Mouse (Mus musculus) heart, adult 2 months (tissue): Measurements from ENCODE around the gene Usp22. TPM values are rescaled to one million over a fixed set of nuclear protein-coding genes. Genes with fewer than 3 reads are reported as not detected.
"Not testable (repeated sequence)": the region's sequence is repeated elsewhere in the genome, so short reads cannot be mapped to it uniquely, and the experiment has no call there.

Experiments used
- DNase-seq, 2 experiments: peaks; one replicate each; pipeline ENCODE4 v3.0.0; 2021
- H3K27ac ChIP-seq: fragments of 200-600 bp; 2 replicates; pipeline ENCODE4 v1.8.1; 2022
- H3K27me3 ChIP-seq: fragments of 200-500 bp; 2 replicates; pipeline ENCODE4 v1.6.1; 2012; ENCODE audit warnings: mild to moderate bottlenecking, low read length, inconsistent platforms, mixed read lengths; ENCODE audit not compliant: control insufficient read depth, insufficient read depth
- H3K36me3 ChIP-seq: fragments of 200-500 bp; 2 replicates; pipeline ENCODE4 v1.6.1; 2012; ENCODE audit warnings: low read length, inconsistent platforms; ENCODE audit not compliant: control insufficient read depth, insufficient read depth
- H3K4me1 ChIP-seq: fragments of 200-500 bp; 2 replicates; pipeline ENCODE4 v1.6.1; 2011; ENCODE audit warnings: low read length; ENCODE audit not compliant: control insufficient read depth, insufficient read depth
- H3K4me3 ChIP-seq: fragments of 200-600 bp; 2 replicates; pipeline ENCODE4 v1.8.1; 2022
- H3K79me2 ChIP-seq: fragments of 200-500 bp; replicated peaks from 2 replicates; pipeline ENCODE4 v1.6.1; 2012; ENCODE audit warnings: mild to moderate bottlenecking, inconsistent platforms, low read length, moderate library complexity, mixed read lengths; ENCODE audit not compliant: control insufficient read depth, insufficient read depth
- H3K9ac ChIP-seq: fragments of 200-500 bp; 2 replicates; pipeline ENCODE4 v1.6.1; 2012; ENCODE audit warnings: low read depth, mild to moderate bottlenecking, control low read depth, inconsistent platforms, low read length, mixed read lengths
- CTCF ChIP-seq: fragments of 200-600 bp; IDR thresholded peaks from 2 replicates; pipeline ENCODE4 v1.8.1; 2022; ENCODE audit warnings: antibody characterized with exemption, mild to moderate bottlenecking, moderate library complexity
- EP300 ChIP-seq: fragments of 200-500 bp; IDR thresholded peaks from 2 replicates; pipeline ENCODE4 v1.6.1; 2011; ENCODE audit warnings: low read depth, low read length, control low read depth; ENCODE audit not compliant: insufficient read depth
- POLR2A ChIP-seq: fragments of 200-500 bp; IDR thresholded peaks from 2 replicates; pipeline ENCODE4 v1.6.1; 2011; ENCODE audit warnings: mild to moderate bottlenecking, low read depth, low read length, control low read depth; ENCODE audit not compliant: insufficient read depth
- WGBS: fragments of 180-500 bp; shearing (Covaris S2); methylation state at CpG from one replicate; pipeline ENCODE4 v1.1.7; 2018; 5-methylcytosine and 5-hydroxymethylcytosine counted together
- intact Hi-C: fragments of 180-260 bp; cut with DNase I; formaldehyde crosslinking; loops from one replicate; pipeline ENCODE4 v1.15.1; 2025
- polyA plus RNA-seq: library from polyadenylated mRNA; depleted of rRNA; stranded (reverse); fragments of >200 nt; gene quantifications from 2 replicates; pipeline ENCODE4 v1.2.3, GENCODE M21; 2012
- total RNA-seq, 2 experiments: library from RNA; stranded (reverse); gene quantifications; 2 replicates each; pipeline ENCODE4 v1.2.3; 2021

The Usp22 gene
- total and polyA plus RNA-seq, 3 experiments = 21.7 to 27.1 (median 22.6) TPM

- TF ChIP-seq CTCF (no peak), EP300 (no peak), POLR2A (no peak)
- Histone ChIP-seq H3K27ac (no peak overlapping the region), H3K27me3 (no peaks in the 10 kb centered on the region), H3K4me3 (no peak overlapping the region), H3K36me3 (no peaks in the 10 kb centered on the region), H3K9ac (no peak overlapping the region), H3K79me2 (no peaks in the 10 kb centered on the region), H3K4me1 (no peaks in the 10 kb centered on the region; the same call in 1 of the 2 replicates)
- intact Hi-C loops = no loop called here
- DNase-seq = no peak
- 83% methylated on average over 8 of the region's 8 CpGs for WGBS
These were observed 29.3 kb downstream of the Usp22 start for GRCm38 (mm10) chr11:61145551-61145950.

- H3K4me3 ChIP-seq = no peak overlapping the region
- H3K79me2 ChIP-seq = no peaks in the 10 kb centered on the region
- TF ChIP-seq POLR2A (no peak), EP300 (no peak), CTCF (peak; percentile 39)
- DNase-seq = no peak
- no peak overlapping the region for H3K27ac ChIP-seq
- H3K36me3 ChIP-seq = no peaks in the 10 kb centered on the region
- H3K9ac ChIP-seq = no peak overlapping the region
- H3K4me1 ChIP-seq = no peaks in the 10 kb centered on the region; the same call in 1 of the 2 replicates
- intact Hi-C loops = no loop called here
- no peaks in the 10 kb centered on the region for H3K27me3 ChIP-seq
- 57% methylated on average over 7 of the region's 7 CpGs for WGBS
These were observed 31.0 kb downstream of the Usp22 start for GRCm38 (mm10) chr11:61143564-61144469.

GRCm38 (mm10) chr11:61142941-61143530 is 31.8 kb downstream of the Usp22 start:
- H3K79me2 ChIP-seq = no peaks in the 10 kb centered on the region
- H3K9ac ChIP-seq = no peak overlapping the region
- H3K4me3 ChIP-seq = no peak overlapping the region
- 28% methylated on average over 6 of the region's 6 CpGs for whole genome bisulfite sequencing
- no peaks in the 10 kb centered on the region for H3K27me3 ChIP-seq
- no peak for TF ChIP-seq EP300
- no peak for TF ChIP-seq CTCF
- TF ChIP-seq POLR2A = no peak
- intact Hi-C loops = no loop called here
- no peak overlapping the region for H3K27ac ChIP-seq
- no peaks in the 10 kb centered on the region; the same call in 1 of the 2 replicates for H3K4me1 ChIP-seq
- DNase-seq = no peak
- H3K36me3 ChIP-seq = no peaks in the 10 kb centered on the region

GRCm38 (mm10) chr11:61142262-61142661 is 32.6 kb downstream of the Usp22 start:
- Histone ChIP-seq H3K4me3 (no peak overlapping the region), H3K4me1 (no peaks in the 10 kb centered on the region; the same call in 1 of the 2 replicates), H3K27ac (no peak overlapping the region), H3K79me2 (no peaks in the 10 kb centered on the region), H3K9ac (no peak overlapping the region), H3K27me3 (no peaks in the 10 kb centered on the region), H3K36me3 (no peaks in the 10 kb centered on the region)
- peak in 1 of 2 experiments; percentile 31 for DNase-seq
- intact Hi-C loops = no loop called here
- 37% methylated on average over 3 of the region's 3 CpGs for WGBS
- TF ChIP-seq POLR2A = no peak
- no peak for TF ChIP-seq CTCF
- TF ChIP-seq EP300 = no peak

- WGBS = 80% methylated on average over 2 of the region's 2 CpGs
- intact Hi-C loops = no loop called here
These were observed 33.2 kb downstream of the Usp22 start for GRCm38 (mm10) chr11:61141693-61142092.

GRCm38 (mm10) chr11:61132943-61133342 is 41.9 kb downstream of the Usp22 start:
- 80% methylated on average over 2 of the region's 2 CpGs for WGBS
- no peaks in the 10 kb centered on the region for H3K4me1 ChIP-seq
- H3K27ac ChIP-seq = no peak overlapping the region
- H3K9ac ChIP-seq = no peak overlapping the region
- intact Hi-C loops = no loop called here
- no peak for DNase-seq
- TF ChIP-seq POLR2A (no peak), CTCF (no peak), EP300 (no peak)
- H3K79me2 ChIP-seq = no peaks in the 10 kb centered on the region
- no peaks in the 10 kb centered on the region for H3K27me3 ChIP-seq
- no peaks in the 10 kb centered on the region for H3K36me3 ChIP-seq
- no peak overlapping the region for H3K4me3 ChIP-seq

More at GRCm38 (mm10) chr11:61141693-61142092, 33.2 kb downstream of the Usp22 start:
- no peaks in the 10 kb centered on the region for H3K27me3 ChIP-seq
- TF ChIP-seq POLR2A = no peak
- no peak for TF ChIP-seq EP300
- TF ChIP-seq CTCF = no peak
- no peak for DNase-seq
- H3K4me3 ChIP-seq = no peak overlapping the region
- no peak overlapping the region for H3K9ac ChIP-seq
- H3K27ac ChIP-seq = no peak overlapping the region
- H3K4me1 ChIP-seq = no peaks in the 10 kb centered on the region; the same call in 1 of the 2 replicates
- no peaks in the 10 kb centered on the region for H3K36me3 ChIP-seq
- no peaks in the 10 kb centered on the region for H3K79me2 ChIP-seq

GRCm38 (mm10) chr11:61130646-61131045 is 44.2 kb downstream of the Usp22 start:
- H3K36me3 ChIP-seq, DNase-seq, H3K9ac ChIP-seq, H3K4me3 ChIP-seq, H3K79me2 ChIP-seq, H3K27ac ChIP-seq, H3K27me3 ChIP-seq, intact Hi-C loops, H3K4me1 ChIP-seq: not testable (repeated sequence)
- 86% methylated on average over 4 of the region's 4 CpGs for WGBS
